Mouse (Mus musculus) heart, postnatal 4 days (tissue): ENCODE measurements around the gene Sec61a1. TPM values are rescaled to one million over a fixed set of nuclear protein-coding genes. Genes with fewer than 3 reads are reported as not detected.

ENCODE experiments used
- DNase-seq: peaks from one replicate; pipeline ENCODE4 v3.0.0; 2021
- total RNA-seq, 2 experiments: library from RNA; stranded (reverse); gene quantifications; 2 replicates each; pipeline ENCODE4 v1.2.3; 2021

Sec61a1 gene
- total RNA-seq, 2 experiments from 2014 or later: 116 to 121 TPM

DNA sequence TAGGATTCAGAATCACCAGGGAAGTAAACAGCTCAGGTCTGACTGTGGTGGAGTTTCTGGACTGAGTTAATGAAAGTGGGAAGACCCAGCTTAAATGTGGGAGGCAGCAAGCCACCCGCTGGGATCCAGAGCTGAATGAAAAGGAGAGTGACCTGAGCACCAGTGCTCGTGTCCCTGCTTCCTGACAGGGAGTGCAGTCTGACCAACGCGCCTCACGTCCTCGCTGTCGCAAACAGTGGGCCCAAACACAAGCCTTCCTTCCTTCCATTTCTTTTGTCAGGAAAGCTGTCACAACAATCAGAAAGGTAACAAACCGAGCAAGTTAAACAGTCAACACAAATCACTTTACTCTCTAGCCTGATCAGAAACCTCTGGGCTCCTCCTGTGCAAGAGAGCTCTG is 2.7 kb downstream of the Sec61a1 start:
- DNase-seq: no peak

DNA sequence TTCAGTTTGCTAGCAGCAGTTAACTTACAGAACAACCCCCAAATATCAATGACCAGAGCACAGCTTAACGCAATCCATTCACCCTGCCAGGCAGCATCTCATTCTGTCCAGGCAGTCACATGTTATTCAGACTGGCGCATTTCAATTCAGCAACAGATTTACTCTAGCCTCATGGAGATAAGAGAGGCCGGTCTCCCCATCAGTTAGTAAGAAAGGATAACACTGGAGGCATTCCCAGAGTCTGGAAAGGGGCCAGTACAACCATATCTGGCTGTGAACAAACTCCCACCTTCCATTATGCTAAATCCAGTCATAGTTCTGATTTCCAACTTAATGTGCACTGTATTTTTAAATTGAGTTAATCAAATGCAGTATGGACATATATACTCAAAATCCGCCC is 4.2 kb downstream of the Sec61a1 start:
- no peak for DNase-seq

DNA sequence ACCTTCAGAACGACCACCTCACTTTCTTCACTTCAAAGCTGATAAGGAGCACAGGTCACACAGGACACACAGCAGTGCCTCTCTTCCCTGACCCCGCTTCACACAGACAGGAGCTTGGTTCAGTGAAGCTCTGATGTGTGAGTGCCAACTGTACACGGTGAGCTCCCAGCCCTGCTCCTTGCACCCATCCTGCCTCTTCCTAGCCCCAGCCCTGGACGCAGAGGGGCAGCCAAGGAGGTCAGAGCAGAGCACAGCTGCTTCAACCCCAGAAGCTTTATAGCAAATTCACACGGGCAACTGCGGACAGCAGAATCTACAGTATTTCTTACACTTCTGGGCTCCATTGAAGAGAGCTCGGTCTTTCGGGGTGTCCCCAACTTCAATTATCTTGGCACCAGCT is 4.7 kb downstream of the Sec61a1 start:
- no peak for DNase-seq

DNA sequence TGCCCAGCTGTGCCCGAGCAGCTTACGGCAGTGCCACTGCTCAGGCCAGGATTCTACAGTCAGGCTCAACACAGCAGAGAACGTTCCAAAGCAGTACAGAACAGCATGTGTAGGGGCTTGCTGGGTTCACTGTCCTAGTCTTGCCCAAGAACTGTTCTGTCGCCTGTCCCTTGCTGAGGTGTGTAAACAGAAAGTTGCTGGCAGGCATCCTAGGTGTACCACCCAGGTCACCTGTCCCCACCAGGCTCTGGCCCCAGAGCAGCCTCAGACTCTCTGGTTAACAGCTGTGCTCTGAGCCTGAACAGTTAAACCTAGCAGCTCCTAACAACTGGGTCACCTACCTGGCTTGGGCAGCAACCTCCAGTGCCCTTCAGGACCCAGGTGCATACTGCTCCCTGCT is 15.7 kb downstream of the Sec61a1 start:
- no peak for DNase-seq

- peak; percentile 42 for DNase-seq
Measured at GRCm38 (mm10) chr6:88502030-88502970, 16.4 kb downstream of the Sec61a1 start.

DNA sequence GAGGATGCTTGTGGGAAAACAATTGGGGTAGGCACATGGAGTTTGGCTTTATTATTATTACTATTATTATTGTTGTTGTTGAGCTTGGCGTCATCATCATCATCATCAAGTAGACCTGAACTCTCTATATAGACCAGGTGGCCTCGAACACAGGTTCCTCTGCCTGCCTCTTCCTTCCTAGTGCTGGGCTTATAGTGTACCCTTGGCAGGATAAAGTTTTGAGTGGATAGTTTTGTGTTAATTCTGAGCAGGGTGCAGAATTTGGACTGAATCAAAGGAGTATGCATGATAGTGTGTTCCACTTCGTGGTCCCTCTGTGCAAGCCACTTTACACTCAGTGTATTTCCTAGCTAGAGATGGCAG is 18.3 kb downstream of the Sec61a1 start:
- DNase-seq: no peak

GRCm38 (mm10) chr6:88499481-88500404 is 19.0 kb downstream of the Sec61a1 start:
- DNase-seq: peak; percentile 72

- no peak for DNase-seq
Measured at GRCm38 (mm10) chr6:88493712-88494111, 25.0 kb downstream of the Sec61a1 start.

DNA sequence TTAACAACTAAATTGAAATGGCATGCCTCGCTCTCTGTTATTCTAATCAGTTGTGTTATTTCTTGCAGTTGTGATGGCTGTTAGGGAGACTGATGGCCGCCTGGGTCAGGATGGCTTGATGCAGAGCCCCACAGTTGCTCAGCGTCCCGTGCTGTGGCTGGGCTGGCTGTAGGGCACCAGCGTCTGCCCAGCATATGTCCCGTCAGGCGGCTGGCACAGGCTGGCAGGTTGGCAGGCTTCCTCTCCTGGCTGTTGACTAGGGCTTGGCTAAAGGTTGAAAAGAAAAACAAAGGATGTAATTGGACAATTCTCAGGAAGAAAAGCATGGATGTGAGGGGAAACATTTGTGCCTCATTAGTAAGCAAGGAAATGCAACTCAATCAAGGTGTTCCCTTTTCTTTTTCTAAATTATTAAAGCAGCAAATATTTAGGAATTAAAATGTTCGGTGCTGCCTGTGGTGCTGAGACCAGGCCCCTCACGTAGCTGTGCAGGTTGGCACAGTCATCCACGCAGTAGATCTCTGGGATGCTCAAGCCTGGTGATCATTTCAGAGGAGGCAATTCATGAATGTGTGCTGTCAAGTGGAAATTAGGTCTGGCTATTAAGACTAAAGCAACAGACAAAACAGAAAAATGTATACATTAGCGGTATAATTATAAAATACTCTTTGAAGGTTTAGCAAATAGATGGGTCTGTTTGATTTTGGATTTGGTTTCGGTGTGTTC is 27.9 kb downstream of the Sec61a1 start:
- DNase-seq: no peak

- no peak for DNase-seq
Measured at GRCm38 (mm10) chr6:88489834-88490233, 28.9 kb downstream of the Sec61a1 start.

- no peak for DNase-seq
Measured at GRCm38 (mm10) chr6:88489026-88489425, 29.7 kb downstream of the Sec61a1 start.

GRCm38 (mm10) chr6:88486893-88487292 is 31.8 kb downstream of the Sec61a1 start:
- peak; percentile 71 for DNase-seq

DNA sequence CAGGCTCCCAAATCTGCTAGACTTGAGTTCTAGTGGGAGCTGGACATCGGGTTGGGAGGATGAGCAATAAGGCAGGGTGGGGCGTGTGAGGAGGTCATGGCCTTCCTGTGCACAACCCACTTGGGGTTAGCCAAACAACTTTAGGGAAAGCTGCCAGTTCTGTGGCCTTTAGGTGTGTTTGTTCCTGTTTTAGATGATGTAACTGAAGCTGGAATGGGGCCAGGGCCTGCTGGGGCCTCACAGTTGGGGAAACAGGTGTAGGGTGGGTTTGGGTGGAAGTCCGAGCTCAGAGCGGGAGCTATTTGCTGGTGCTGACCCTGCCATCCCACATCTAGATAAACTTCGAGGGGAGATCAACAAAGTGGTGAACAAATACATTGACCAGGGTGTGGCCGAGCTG is 33.3 kb downstream of the Sec61a1 start:
- DNase-seq: no peak

GRCm38 (mm10) chr6:88483913-88484312 is 34.8 kb downstream of the Sec61a1 start:
- no peak for DNase-seq

GRCm38 (mm10) chr6:88483111-88483510 is 35.6 kb downstream of the Sec61a1 start:
- peak; percentile 49 for DNase-seq

- DNase-seq: no peak
Measured at GRCm38 (mm10) chr6:88480421-88480820, 38.3 kb downstream of the Sec61a1 start.

GRCm38 (mm10) chr6:88469878-88470277 is 48.8 kb downstream of the Sec61a1 start:
- DNase-seq: no peak

DNA sequence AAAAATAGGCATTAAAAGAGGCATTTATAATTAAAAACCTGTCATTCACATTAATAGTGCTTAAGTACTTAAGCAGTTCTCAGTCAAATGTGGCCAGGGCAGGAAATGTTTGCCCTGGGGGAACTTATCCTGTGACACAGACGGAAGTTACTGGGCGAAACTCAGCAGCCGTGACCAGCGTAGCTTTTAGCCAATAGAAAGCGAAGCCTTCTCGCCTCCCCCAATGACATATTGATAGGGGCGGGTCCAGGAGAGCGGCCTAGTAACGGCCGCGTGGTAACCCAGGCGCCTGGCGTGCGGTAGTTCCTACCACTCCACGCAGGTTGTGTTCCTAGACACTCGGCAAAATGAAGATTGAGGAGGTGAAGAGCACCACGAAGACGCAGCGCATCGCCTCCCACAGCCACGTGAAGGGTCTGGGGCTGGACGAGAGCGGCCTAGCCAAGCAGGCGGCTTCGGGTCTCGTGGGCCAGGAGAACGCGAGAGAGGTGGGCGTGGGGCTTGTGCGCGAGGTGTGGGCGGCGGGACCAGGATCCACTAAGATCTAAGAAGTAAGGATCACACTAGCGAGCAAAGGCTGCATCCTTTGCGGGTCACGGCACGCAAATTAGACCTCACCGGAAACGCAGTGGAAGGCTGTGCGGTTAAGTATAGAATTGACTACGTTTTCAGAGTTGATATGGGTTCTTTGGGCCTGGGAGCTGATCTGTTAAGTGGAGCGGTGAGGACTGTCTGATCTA is 53.4 kb downstream of the Sec61a1 start, which contains the start of gene Ruvbl1:
Ruvbl1 (plus strand) TSS at position 229 of the 740 bp plus-strand sequence.
- DNase-seq: peak; percentile 94

- no peak for DNase-seq
Measured at GRCm38 (mm10) chr6:88454545-88454944, 64.2 kb downstream of the Sec61a1 start.
